Mouse (Mus musculus) cortical plate, adult 2 months (tissue): ENCODE measurements around the gene Wwc1. TPM values are rescaled to one million over a fixed set of nuclear protein-coding genes. Genes with fewer than 3 reads are reported as not detected.

Experiments
- H3K27ac ChIP-seq: fragments of 200-500 bp; 2 replicates; pipeline ENCODE4 v1.5.1; 2012; ENCODE audit warnings: low read length, control low read depth, inconsistent platforms; ENCODE audit not compliant: insufficient read depth
- H3K4me1 ChIP-seq: fragments of 200-500 bp; 2 replicates; pipeline ENCODE4 v1.6.1; 2011; ENCODE audit warnings: low read length; ENCODE audit not compliant: control insufficient read depth, insufficient read depth
- H3K4me3 ChIP-seq: fragments of 200-500 bp; 2 replicates; pipeline ENCODE4 v1.5.1; 2011; ENCODE audit warnings: mild to moderate bottlenecking, low read length, control low read depth; ENCODE audit not compliant: insufficient read depth
- CTCF ChIP-seq: fragments of 200-500 bp; IDR thresholded peaks from 2 replicates; pipeline ENCODE4 v1.5.1; 2011; ENCODE audit warnings: mild to moderate bottlenecking, control low read depth, low read length; ENCODE audit not compliant: insufficient read depth; ENCODE audit errors: extremely low read depth
- POLR2A ChIP-seq: fragments of 200-500 bp; IDR thresholded peaks from 2 replicates; pipeline ENCODE4 v1.6.1; 2011; ENCODE audit warnings: mild to moderate bottlenecking, low read length, control low read depth; ENCODE audit not compliant: insufficient read depth; ENCODE audit errors: extremely low read depth
- polyA plus RNA-seq: library from polyadenylated mRNA; depleted of rRNA; stranded (reverse); fragments of >200 nt; gene quantifications from 2 replicates; pipeline ENCODE4 v1.2.3, GENCODE M21; 2012

The Wwc1 gene
- polyA plus RNA-seq, 1 experiment, result 62.7 TPM

- Histone ChIP-seq H3K4me1 (peaks cover 5% of the 10 kb centered on the region; the same call in 1 of the 2 replicates), H3K27ac (no peak overlapping the region), H3K4me3 (no peak overlapping the region)
- TF ChIP-seq CTCF, result peak; percentile 14; the same call in 1 of the 2 replicates
- no peak for TF ChIP-seq POLR2A
These were observed 15.0 kb upstream of the Wwc1 start for GRCm38 (mm10) chr11:35995310-35995709.

GRCm38 (mm10) chr11:35991846-35992245 lies 11.5 kb upstream of the Wwc1 start:
- H3K4me1 ChIP-seq, result peaks cover 5% of the 10 kb centered on the region; the same call in 1 of the 2 replicates
- H3K27ac ChIP-seq, result no peak overlapping the region
- no peak overlapping the region for H3K4me3 ChIP-seq
- TF ChIP-seq POLR2A, result no peak

- H3K27ac ChIP-seq, result no peak overlapping the region
These were observed 9.6 kb upstream of the Wwc1 start for GRCm38 (mm10) chr11:35989967-35990366.

GRCm38 (mm10) chr11:35985841-35986393 lies 5.6 kb upstream of the Wwc1 start:
- peak overlapping the region; percentile 14; the same call in 1 of the 2 replicates for H3K27ac ChIP-seq
- peak; percentile 53 for TF ChIP-seq POLR2A
- peak; percentile 26; the same call in 1 of the 2 replicates for TF ChIP-seq CTCF
- H3K4me3 ChIP-seq, result no peak overlapping the region
- peaks cover 5% of the 10 kb centered on the region; the same call in 1 of the 2 replicates for H3K4me1 ChIP-seq

More at GRCm38 (mm10) chr11:35989967-35990366, 9.6 kb upstream of the Wwc1 start:
- TF ChIP-seq CTCF, result no peak
- no peak for TF ChIP-seq POLR2A
- Histone ChIP-seq H3K4me1 (peaks cover 8% of the 10 kb centered on the region; the same call in 1 of the 2 replicates), H3K4me3 (no peak overlapping the region)

GRCm38 (mm10) chr11:35982734-35983133 lies 2.4 kb upstream of the Wwc1 start:
- TF ChIP-seq POLR2A (no peak), CTCF (no peak)
- Histone ChIP-seq H3K27ac (no peak overlapping the region), H3K4me1 (peaks cover 10% of the 10 kb centered on the region; the same call in 1 of the 2 replicates), H3K4me3 (no peak overlapping the region)

- H3K27ac ChIP-seq, result peak overlapping the region; percentile 55
- H3K4me1 ChIP-seq, result peaks cover 6% of the 10 kb centered on the region; the same call in 1 of the 2 replicates
These were observed 455 bp downstream of the Wwc1 start for GRCm38 (mm10) chr11:35979733-35980410.

GRCm38 (mm10) chr11:35979266-35979732 lies 1.0 kb downstream of the Wwc1 start:
- TF ChIP-seq CTCF (no peak), POLR2A (0 out of 2 replicates have a peak, but pooled peaks have one; percentile 5)
- H3K4me1 ChIP-seq, result peaks cover 5% of the 10 kb centered on the region; the same call in 1 of the 2 replicates
- H3K4me3 ChIP-seq, result peak overlapping the region; percentile 90
- H3K27ac ChIP-seq, result peak overlapping the region; percentile 55

More at GRCm38 (mm10) chr11:35979733-35980410, 455 bp downstream of the Wwc1 start:
- H3K4me3 ChIP-seq, result peak overlapping the region; percentile 90
- TF ChIP-seq CTCF, result no peak
- no peak for TF ChIP-seq POLR2A

GRCm38 (mm10) chr11:35977796-35978195 lies 2.5 kb downstream of the Wwc1 start:
- no peak overlapping the region for H3K27ac ChIP-seq
- TF ChIP-seq CTCF (no peak), POLR2A (no peak)
- peak overlapping the region; percentile 90; the same call in 1 of the 2 replicates for H3K4me3 ChIP-seq
- peaks cover 5% of the 10 kb centered on the region; the same call in 1 of the 2 replicates for H3K4me1 ChIP-seq

- Histone ChIP-seq H3K4me3 (peak overlapping the region; percentile 26), H3K4me1 (peaks cover 5% of the 10 kb centered on the region; the same call in 1 of the 2 replicates), H3K27ac (no peak overlapping the region; the same call in 1 of the 2 replicates)
- no peak for TF ChIP-seq CTCF
- no peak for TF ChIP-seq POLR2A
These were observed 3.2 kb downstream of the Wwc1 start for GRCm38 (mm10) chr11:35977096-35977495.
